Mouse (Mus musculus) telencephalon, adult 2 months (tissue): Measurements from ENCODE around the gene Zfp664.

Experiments used
- DNase-seq: peaks from one replicate; pipeline ENCODE4 v3.0.0-alpha.2; 2011; ENCODE audit warnings: low read depth, low spot score

The Zfp664 gene

GRCm38 (mm10) chr5:124862013-124862866, at the start of gene Zfp664, which contains the start of gene Ccdc92:
Gene Zfp664, plus strand, starts transcription at chr5:124862691.
Gene Ccdc92, minus strand, starts transcription at chr5:124862424.
- peak; percentile 97 for DNase-seq

GRCm38 (mm10) chr5:124814797-124815196, 47.7 kb upstream of the Zfp664 start:
- no peak for DNase-seq

GRCm38 (mm10) chr5:124817050-124817449, 45.4 kb upstream of the Zfp664 start:
- DNase-seq: no peak

GRCm38 (mm10) chr5:124822128-124822894, 40.2 kb upstream of the Zfp664 start:
- no peak for DNase-seq

GRCm38 (mm10) chr5:124830331-124830730, 32.2 kb upstream of the Zfp664 start:
- DNase-seq: no peak

- DNase-seq: no peak
These were observed 27.3 kb upstream of the Zfp664 start for GRCm38 (mm10) chr5:124835218-124835617.

- no peak for DNase-seq
These were observed 26.4 kb upstream of the Zfp664 start for GRCm38 (mm10) chr5:124836075-124836474.

- DNase-seq: no peak
These were observed 25.9 kb upstream of the Zfp664 start for GRCm38 (mm10) chr5:124836621-124837020.

- no peak for DNase-seq
These were observed 22.3 kb upstream of the Zfp664 start for GRCm38 (mm10) chr5:124840202-124840601.

GRCm38 (mm10) chr5:124840669-124841068, 21.8 kb upstream of the Zfp664 start:
- no peak for DNase-seq

GRCm38 (mm10) chr5:124843386-124843785, 19.1 kb upstream of the Zfp664 start:
- no peak for DNase-seq

GRCm38 (mm10) chr5:124844929-124845328, 17.6 kb upstream of the Zfp664 start:
- DNase-seq: no peak

GRCm38 (mm10) chr5:124847014-124847413, 15.5 kb upstream of the Zfp664 start:
- no peak for DNase-seq

- DNase-seq: no peak
These were observed 13.5 kb upstream of the Zfp664 start for GRCm38 (mm10) chr5:124848994-124849393.

GRCm38 (mm10) chr5:124851572-124851971, 10.9 kb upstream of the Zfp664 start:
- DNase-seq: no peak

GRCm38 (mm10) chr5:124852294-124852693, 10.2 kb upstream of the Zfp664 start:
- DNase-seq: no peak

GRCm38 (mm10) chr5:124853079-124853478, 9.4 kb upstream of the Zfp664 start:
- DNase-seq: no peak

- no peak for DNase-seq
These were observed 8.3 kb upstream of the Zfp664 start for GRCm38 (mm10) chr5:124854202-124854601.

GRCm38 (mm10) chr5:124860013-124860412, 2.5 kb upstream of the Zfp664 start:
- DNase-seq: no peak

- DNase-seq: no peak
These were observed 1.0 kb upstream of the Zfp664 start for GRCm38 (mm10) chr5:124861463-124861862.

- no peak for DNase-seq
These were observed 615 bp downstream of the Zfp664 start for GRCm38 (mm10) chr5:124862871-124863741.

- peak; percentile 57 for DNase-seq
These were observed 6.5 kb downstream of the Zfp664 start for GRCm38 (mm10) chr5:124868981-124869380.
